Mouse (Mus musculus): ENCODE data around the gene Pgam5. TPM values are rescaled to one million over a fixed set of nuclear protein-coding genes. Genes with fewer than 3 reads are reported as not detected.

Pgam5 gene
- polyA plus RNA-seq, 1 experiment from 2014 or later: 113 TPM

DNA sequence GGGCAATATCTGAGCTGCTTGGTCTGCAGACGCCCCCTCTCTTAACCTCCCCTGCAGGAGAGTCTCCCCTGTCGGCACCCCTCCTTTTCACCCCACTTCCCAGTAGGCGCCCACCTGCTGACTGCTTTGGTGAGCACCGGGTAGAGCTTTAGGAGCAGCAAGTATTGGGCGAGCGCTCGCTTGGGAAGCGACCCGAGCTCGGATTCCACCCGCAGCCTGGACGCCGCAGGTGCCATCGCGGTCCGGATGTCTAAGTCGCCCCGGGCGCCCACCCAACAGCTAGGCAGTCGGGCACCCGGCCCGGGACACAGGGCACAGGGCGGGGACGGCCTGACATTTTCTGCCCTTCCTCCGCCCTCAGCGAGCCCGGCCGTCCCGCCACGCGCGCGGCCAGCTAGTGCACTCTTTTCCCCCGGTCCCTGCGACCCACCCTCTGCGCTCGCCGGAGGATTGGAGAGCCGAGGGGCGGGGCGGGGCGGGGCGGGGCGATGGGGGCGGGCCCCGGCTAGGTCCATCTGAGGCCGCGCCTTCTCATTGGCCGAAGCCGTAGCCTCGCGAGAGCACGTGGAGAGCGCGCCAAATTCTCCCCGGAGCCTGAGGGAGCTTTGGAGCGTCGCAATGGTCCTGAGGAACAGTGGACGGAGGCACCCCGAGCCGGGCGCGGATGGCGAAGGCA is 16.2 kb upstream of the Pgam5 start, which contains the start of the genes Pxmp2 and Pole:
TSS of gene Pxmp2 (minus strand) at position 417 of the 676 bp plus-strand sequence.
TSS of gene Pole (plus strand) at position 537 of the 676 bp plus-strand sequence.
- under 1% methylated on average over 64 of the region's 64 CpGs for WGBS
- DNase-seq (peak; percentile 96), ATAC-seq (ENCODE audit: low FRiP score, low TSS enrichment) (peak; percentile 99)
- Histone ChIP-seq H3K4me3 (replicated peaks; ENCODE audit: low read depth, low read length) (peak within 1 kb of the TSS; percentile 63), H3K9ac (replicated peaks; ENCODE audit: low read length) (peak within 1 kb of the TSS; percentile 69), H3K27me3 (ENCODE audit: control insufficient read depth, insufficient read depth, low read length) (peaks cover 7% of the 10 kb centered on the region; the same call in 1 of the 2 replicates), H3K4me2 (ENCODE audit: low read length) (peak within 1 kb of the TSS; percentile 94), H3K4me1 (ENCODE audit: control insufficient read depth, insufficient read depth, low read length) (0 out of 2 replicates have a peak, but pooled peaks cover 3% of the 10 kb centered on the region), H3K36me3 (ENCODE audit: control insufficient read depth, insufficient read depth, low read length) (no peaks in the 10 kb centered on the region), H3K27ac (replicated peaks; ENCODE audit: low read depth, low read length) (no peak within 1 kb of the TSS), H3K9me3 (ENCODE audit: control insufficient read depth, low read length) (no peaks in the 10 kb centered on the region)

DNA sequence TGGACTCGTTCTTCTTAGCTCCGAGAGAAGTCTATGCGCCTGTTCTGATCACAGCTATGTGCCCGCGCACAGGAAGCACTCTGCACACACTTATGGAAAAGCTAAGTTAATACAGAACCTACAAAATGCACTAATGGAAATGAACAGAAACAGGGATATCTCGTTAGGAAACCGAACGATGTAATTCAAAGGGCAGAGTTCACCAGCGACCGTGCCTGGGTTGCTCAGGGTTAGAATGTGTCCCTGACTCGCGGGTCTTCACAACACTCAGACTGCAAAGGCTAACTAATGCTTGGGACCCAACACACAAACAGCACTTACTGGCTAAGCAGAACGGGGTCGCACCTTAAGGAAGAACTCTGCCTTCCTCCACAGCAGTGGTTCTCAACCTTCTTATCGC is 15.4 kb upstream of the Pgam5 start:
- H3K4me1 ChIP-seq (ENCODE audit: control insufficient read depth, insufficient read depth, low read length): 0 out of 2 replicates have a peak, but pooled peaks cover 3% of the 10 kb centered on the region
- no peak overlapping the region for H3K27ac ChIP-seq (replicated peaks; ENCODE audit: low read depth, low read length)
- ATAC-seq (ENCODE audit: low FRiP score, low TSS enrichment) (no peak), DNase-seq (peak; percentile 12)
- H3K27me3 ChIP-seq (ENCODE audit: control insufficient read depth, insufficient read depth, low read length): peaks cover 7% of the 10 kb centered on the region; the same call in 1 of the 2 replicates
- peak overlapping the region; percentile 69; the same call in 1 of the 2 replicates for H3K9ac ChIP-seq (replicated peaks; ENCODE audit: low read length)
- H3K4me2 ChIP-seq (ENCODE audit: low read length): peak overlapping the region; percentile 94
- 10% methylated on average over 15 of the region's 15 CpGs for WGBS
- peak overlapping the region; percentile 63 for H3K4me3 ChIP-seq (replicated peaks; ENCODE audit: low read depth, low read length)
- no peaks in the 10 kb centered on the region for H3K36me3 ChIP-seq (ENCODE audit: control insufficient read depth, insufficient read depth, low read length)
- H3K9me3 ChIP-seq (ENCODE audit: control insufficient read depth, low read length): no peaks in the 10 kb centered on the region

DNA sequence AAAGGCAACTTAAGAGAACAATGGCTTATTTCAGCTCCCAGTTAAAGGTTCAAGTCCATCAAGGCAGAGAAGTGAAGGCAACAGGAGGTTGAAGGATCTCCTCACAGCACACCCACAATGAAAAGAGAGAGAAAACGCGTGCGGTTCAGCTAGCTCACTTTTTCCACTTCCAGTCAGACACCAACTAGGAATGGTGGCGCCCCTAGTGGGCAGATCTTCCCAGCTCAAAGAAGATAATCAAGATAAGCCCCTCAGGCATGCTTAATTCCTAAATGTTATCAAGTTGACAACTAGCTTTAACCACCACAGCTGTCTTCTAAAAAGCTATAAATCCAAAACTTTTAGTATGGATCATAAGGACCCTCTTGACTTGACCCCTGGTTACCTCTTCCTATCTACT is 14.8 kb upstream of the Pgam5 start:
- Histone ChIP-seq H3K4me1 (ENCODE audit: control insufficient read depth, insufficient read depth, low read length) (0 out of 2 replicates have a peak, but pooled peaks cover 3% of the 10 kb centered on the region), H3K9ac (replicated peaks; ENCODE audit: low read length) (no peak overlapping the region), H3K27ac (replicated peaks; ENCODE audit: low read depth, low read length) (no peak overlapping the region), H3K4me2 (ENCODE audit: low read length) (peak overlapping the region; percentile 94), H3K36me3 (ENCODE audit: control insufficient read depth, insufficient read depth, low read length) (no peaks in the 10 kb centered on the region), H3K27me3 (ENCODE audit: control insufficient read depth, insufficient read depth, low read length) (peaks cover 7% of the 10 kb centered on the region; the same call in 1 of the 2 replicates), H3K9me3 (ENCODE audit: control insufficient read depth, low read length) (no peaks in the 10 kb centered on the region), H3K4me3 (replicated peaks; ENCODE audit: low read depth, low read length) (no peak overlapping the region)
- 13% methylated on average over 4 of the region's 4 CpGs for WGBS
- no peak for ATAC-seq (ENCODE audit: low FRiP score, low TSS enrichment)
- DNase-seq: peak; percentile 63

DNA sequence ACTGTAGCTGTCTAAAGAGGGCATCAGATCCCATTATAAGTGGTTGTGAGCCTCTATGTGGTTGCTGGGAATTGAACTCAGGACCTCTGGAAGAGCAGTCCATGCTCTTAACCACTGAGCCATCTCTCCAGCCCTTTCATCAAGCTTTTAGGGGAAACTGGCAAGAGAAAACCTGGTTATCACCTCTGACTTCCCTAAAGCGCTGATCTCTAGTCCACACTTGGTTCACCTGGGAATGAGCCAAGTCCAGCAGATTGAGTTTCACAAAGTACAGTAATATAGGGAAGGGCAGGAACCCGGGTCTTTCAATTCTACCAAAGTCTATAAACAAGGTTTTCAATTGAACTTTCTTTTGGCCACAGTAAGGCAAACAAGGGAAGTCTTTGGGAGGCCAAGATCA is 12.3 kb upstream of the Pgam5 start:
- Histone ChIP-seq H3K4me2 (ENCODE audit: low read length) (no peak overlapping the region), H3K9ac (replicated peaks; ENCODE audit: low read length) (no peak overlapping the region), H3K4me3 (replicated peaks; ENCODE audit: low read depth, low read length) (no peak overlapping the region), H3K27me3 (ENCODE audit: control insufficient read depth, insufficient read depth, low read length) (peaks cover 7% of the 10 kb centered on the region; the same call in 1 of the 2 replicates), H3K36me3 (ENCODE audit: control insufficient read depth, insufficient read depth, low read length) (no peaks in the 10 kb centered on the region), H3K27ac (replicated peaks; ENCODE audit: low read depth, low read length) (no peak overlapping the region), H3K4me1 (ENCODE audit: control insufficient read depth, insufficient read depth, low read length) (0 out of 2 replicates have a peak, but pooled peaks cover 3% of the 10 kb centered on the region), H3K9me3 (ENCODE audit: control insufficient read depth, low read length) (no peaks in the 10 kb centered on the region)
- WGBS: 76% methylated on average over 2 of the region's 2 CpGs
- DNase-seq: no peak
- no peak for ATAC-seq (ENCODE audit: low FRiP score, low TSS enrichment)

DNA sequence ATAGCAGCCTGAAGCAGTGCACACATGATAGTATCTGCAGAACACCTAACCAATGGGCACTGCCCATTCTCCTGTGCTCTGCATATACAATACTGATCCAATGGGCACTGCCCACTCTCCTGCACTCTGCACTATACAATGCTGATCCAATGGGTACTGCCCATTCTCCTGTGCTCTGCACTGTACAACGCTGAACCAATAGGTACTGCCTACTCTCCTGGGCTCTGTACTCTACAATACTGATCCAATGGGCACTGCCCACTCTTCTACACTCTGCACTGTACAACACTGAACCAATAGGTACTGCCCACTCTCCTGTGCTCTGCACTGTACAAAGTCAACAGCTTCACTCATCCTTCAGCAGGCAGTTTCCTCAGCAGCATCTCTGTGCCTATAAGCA is 7.2 kb upstream of the Pgam5 start:
- DNase-seq: no peak
- Histone ChIP-seq H3K4me3 (replicated peaks; ENCODE audit: low read depth, low read length) (no peak overlapping the region), H3K27ac (replicated peaks; ENCODE audit: low read depth, low read length) (no peak overlapping the region), H3K27me3 (ENCODE audit: control insufficient read depth, insufficient read depth, low read length) (no peaks in the 10 kb centered on the region), H3K9ac (replicated peaks; ENCODE audit: low read length) (no peak overlapping the region), H3K36me3 (ENCODE audit: control insufficient read depth, insufficient read depth, low read length) (no peaks in the 10 kb centered on the region), H3K4me1 (ENCODE audit: control insufficient read depth, insufficient read depth, low read length) (no peaks in the 10 kb centered on the region), H3K9me3 (ENCODE audit: control insufficient read depth, low read length) (no peaks in the 10 kb centered on the region), H3K4me2 (ENCODE audit: low read length) (no peak overlapping the region)
- no peak for ATAC-seq (ENCODE audit: low FRiP score, low TSS enrichment)
- 100% methylated on average over 1 of the region's 1 CpGs for WGBS

DNA sequence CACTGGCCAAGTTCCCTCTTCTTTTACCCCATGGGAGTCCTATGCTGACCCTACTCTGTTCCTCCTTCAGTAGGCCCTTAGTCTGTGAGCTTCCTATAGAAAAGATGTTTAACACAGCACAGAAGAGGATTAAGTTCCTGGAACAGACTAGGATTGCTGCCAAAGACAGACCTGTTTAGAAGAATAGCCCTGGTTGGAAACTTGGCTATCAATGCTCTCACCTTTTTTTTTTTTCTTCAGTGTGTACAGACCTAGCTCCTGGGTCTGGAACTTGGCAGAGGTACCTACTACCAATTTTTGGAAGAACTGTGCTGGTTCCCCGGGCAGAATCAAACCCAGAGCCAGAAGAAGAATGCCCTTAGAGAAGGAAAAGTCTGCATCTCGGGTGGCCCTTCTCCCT is 6.7 kb upstream of the Pgam5 start:
- Histone ChIP-seq H3K27ac (replicated peaks; ENCODE audit: low read depth, low read length) (no peak overlapping the region), H3K4me3 (replicated peaks; ENCODE audit: low read depth, low read length) (no peak overlapping the region), H3K36me3 (ENCODE audit: control insufficient read depth, insufficient read depth, low read length) (no peaks in the 10 kb centered on the region), H3K27me3 (ENCODE audit: control insufficient read depth, insufficient read depth, low read length) (no peaks in the 10 kb centered on the region), H3K4me1 (ENCODE audit: control insufficient read depth, insufficient read depth, low read length) (no peaks in the 10 kb centered on the region), H3K4me2 (ENCODE audit: low read length) (no peak overlapping the region), H3K9ac (replicated peaks; ENCODE audit: low read length) (no peak overlapping the region), H3K9me3 (ENCODE audit: control insufficient read depth, low read length) (no peaks in the 10 kb centered on the region)
- ATAC-seq (ENCODE audit: low FRiP score, low TSS enrichment): no peak
- WGBS: 58% methylated on average over 2 of the region's 2 CpGs
- no peak for DNase-seq

DNA sequence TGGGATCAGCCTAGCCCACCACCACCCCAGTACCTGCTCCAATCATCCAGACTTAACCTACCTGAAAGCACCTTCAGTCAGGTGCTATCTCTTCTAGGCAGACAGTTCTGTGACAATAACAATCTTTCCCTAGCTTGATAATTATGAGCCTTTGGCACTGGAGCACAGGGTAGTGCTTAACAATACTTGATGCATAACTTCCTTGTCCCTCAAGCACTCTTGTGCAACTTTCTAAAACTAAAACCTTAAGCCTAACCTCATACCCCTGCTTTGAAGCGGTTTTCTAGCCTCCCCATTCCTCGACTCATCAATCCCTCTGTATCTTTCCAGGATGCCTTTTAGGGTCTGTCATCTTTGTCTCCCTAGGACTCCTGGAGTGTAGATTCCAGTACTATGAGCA is 5.1 kb upstream of the Pgam5 start:
- no peak overlapping the region for H3K27ac ChIP-seq (replicated peaks; ENCODE audit: low read depth, low read length)
- H3K4me2 ChIP-seq (ENCODE audit: low read length): no peak overlapping the region
- H3K4me1 ChIP-seq (ENCODE audit: control insufficient read depth, insufficient read depth, low read length): no peaks in the 10 kb centered on the region
- no peak overlapping the region for H3K4me3 ChIP-seq (replicated peaks; ENCODE audit: low read depth, low read length)
- DNase-seq: no peak
- no peaks in the 10 kb centered on the region for H3K36me3 ChIP-seq (ENCODE audit: control insufficient read depth, insufficient read depth, low read length)
- no peaks in the 10 kb centered on the region for H3K9me3 ChIP-seq (ENCODE audit: control insufficient read depth, low read length)
- no peaks in the 10 kb centered on the region for H3K27me3 ChIP-seq (ENCODE audit: control insufficient read depth, insufficient read depth, low read length)
- no peak overlapping the region for H3K9ac ChIP-seq (replicated peaks; ENCODE audit: low read length)
- WGBS: 61% methylated on average over 2 of the region's 2 CpGs
- ATAC-seq (ENCODE audit: low FRiP score, low TSS enrichment): no peak

DNA sequence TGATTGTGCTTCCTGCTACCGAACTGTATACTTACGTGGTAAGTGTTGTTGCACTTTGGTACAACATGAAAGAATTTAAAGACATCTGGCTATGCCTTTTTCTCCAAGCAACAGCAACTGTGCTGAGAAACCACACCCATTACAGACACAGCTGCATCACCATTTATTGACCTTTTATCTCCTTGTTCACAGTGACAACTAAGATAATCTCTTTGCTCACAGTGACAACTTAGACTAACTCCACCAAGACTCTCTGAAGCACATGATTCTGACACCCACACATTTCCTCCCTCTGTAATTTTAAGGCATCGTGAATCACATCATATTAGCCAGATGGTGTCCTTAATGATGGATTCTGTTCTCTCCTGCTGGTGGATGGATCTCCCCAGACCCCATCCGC is 4.4 kb upstream of the Pgam5 start:
- ATAC-seq (ENCODE audit: low FRiP score, low TSS enrichment) (no peak), DNase-seq (no peak)
- no peaks in the 10 kb centered on the region for H3K27me3 ChIP-seq (ENCODE audit: control insufficient read depth, insufficient read depth, low read length)
- H3K27ac ChIP-seq (replicated peaks; ENCODE audit: low read depth, low read length): no peak overlapping the region
- H3K9ac ChIP-seq (replicated peaks; ENCODE audit: low read length): no peak overlapping the region
- H3K9me3 ChIP-seq (ENCODE audit: control insufficient read depth, low read length): no peaks in the 10 kb centered on the region
- H3K36me3 ChIP-seq (ENCODE audit: control insufficient read depth, insufficient read depth, low read length): no peaks in the 10 kb centered on the region
- no peak overlapping the region for H3K4me2 ChIP-seq (ENCODE audit: low read length)
- no peak overlapping the region for H3K4me3 ChIP-seq (replicated peaks; ENCODE audit: low read depth, low read length)
- no peaks in the 10 kb centered on the region for H3K4me1 ChIP-seq (ENCODE audit: control insufficient read depth, insufficient read depth, low read length)
- 87% methylated on average over 4 of the region's 4 CpGs for WGBS

DNA sequence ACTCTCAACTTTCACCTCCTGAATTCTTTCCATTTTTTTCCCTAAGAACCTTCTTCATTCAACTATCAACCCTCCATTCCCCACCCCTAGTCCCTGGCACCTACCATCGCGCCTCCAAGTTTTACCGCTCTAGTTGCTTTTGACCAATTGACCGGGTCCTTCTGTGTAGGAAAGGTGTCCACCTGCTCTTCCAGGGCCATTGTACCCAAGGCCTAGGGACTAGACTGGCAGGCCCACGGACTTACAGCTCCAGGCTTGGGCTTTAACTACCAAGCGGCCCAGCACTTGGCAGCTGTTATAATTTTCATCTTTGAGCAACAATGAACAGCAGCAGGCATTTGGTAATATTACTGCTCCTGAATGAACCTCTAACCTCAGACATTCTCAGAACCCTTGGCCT is 529 bp upstream of the Pgam5 start:
- H3K36me3 ChIP-seq (ENCODE audit: control insufficient read depth, insufficient read depth, low read length): peaks cover 18% of the 10 kb centered on the region
- H3K4me3 ChIP-seq (replicated peaks; ENCODE audit: low read depth, low read length): no peak overlapping the region
- ATAC-seq (ENCODE audit: low FRiP score, low TSS enrichment) (peak; percentile 21; the same call in 1 of the 2 replicates), DNase-seq (no peak)
- H3K9ac ChIP-seq (replicated peaks; ENCODE audit: low read length): no peak overlapping the region
- H3K27me3 ChIP-seq (ENCODE audit: control insufficient read depth, insufficient read depth, low read length): no peaks in the 10 kb centered on the region
- 0 out of 2 replicates have a peak overlapping the region, but pooled peaks have one; percentile 24 for H3K4me2 ChIP-seq (ENCODE audit: low read length)
- no peaks in the 10 kb centered on the region for H3K9me3 ChIP-seq (ENCODE audit: control insufficient read depth, low read length)
- 90% methylated on average over 6 of the region's 6 CpGs for WGBS
- H3K4me1 ChIP-seq (ENCODE audit: control insufficient read depth, insufficient read depth, low read length): peaks cover 6% of the 10 kb centered on the region; the same call in 1 of the 2 replicates
- H3K27ac ChIP-seq (replicated peaks; ENCODE audit: low read depth, low read length): no peak overlapping the region
